Mouse (Mus musculus) kidney, adult 9 months (tissue): ENCODE data around the gene Cdh23.

Experiments used
- DNase-seq: peaks from one replicate; pipeline ENCODE4 v3.0.0; 2022

Cdh23 gene

DNA sequence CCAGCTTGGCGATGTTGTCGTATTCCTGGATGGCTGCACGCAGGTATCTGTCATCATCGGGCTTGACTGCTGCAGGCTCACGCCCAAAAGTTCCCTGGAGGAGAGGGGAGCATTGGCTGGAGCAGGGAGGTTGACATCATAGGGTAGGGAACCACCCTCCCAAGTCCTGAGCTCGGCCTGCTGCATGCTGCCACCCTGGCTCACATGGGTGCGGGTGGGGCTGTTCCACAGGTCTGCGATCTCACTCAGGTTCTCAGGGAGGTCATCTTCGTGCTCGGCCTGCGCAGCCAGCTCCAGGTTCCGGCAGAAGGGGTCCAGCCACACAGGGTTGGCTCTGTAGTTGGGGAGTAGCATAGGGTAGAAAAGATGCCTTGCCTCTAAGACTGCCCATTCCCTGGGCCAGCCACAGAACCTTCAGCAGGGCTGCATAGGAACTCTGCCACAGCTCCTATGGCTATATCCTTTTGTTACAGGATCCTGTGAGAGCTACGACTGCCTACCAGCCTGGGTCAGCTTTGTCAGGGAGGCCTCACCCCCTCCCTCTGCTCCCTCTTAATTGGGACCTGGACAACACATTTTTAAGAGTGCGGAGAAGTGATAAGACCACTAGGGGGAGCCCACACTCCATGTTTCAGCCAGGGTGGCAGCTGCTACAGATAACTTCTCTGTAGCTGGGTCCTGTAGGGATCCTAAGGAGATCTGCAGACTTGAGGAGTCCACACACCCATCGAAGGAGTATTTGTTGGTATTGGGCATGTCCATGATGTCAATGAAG is 391.2 kb downstream of the Cdh23 start:
- DNase-seq: peak; percentile 79

DNA sequence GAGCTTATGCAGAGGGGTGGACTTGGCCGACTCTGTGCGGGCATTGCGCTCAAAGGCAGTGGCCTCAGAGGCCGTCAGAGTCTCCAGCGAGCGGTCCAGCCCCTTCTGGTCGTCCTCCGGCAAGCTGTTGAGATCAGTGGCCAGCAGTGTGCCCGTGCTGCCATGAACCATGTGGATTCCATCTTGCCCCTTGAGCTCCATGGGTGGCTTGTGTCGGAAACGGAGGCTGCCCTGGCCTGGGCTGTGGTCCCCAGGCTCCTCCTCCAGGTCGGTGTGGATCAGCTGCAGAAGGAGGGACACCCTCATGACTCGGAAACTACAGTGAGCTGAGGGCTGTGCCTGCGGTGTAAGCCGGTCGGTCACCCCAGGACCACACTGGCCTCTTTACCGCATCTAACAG is 392.9 kb downstream of the Cdh23 start:
- DNase-seq: no peak

DNA sequence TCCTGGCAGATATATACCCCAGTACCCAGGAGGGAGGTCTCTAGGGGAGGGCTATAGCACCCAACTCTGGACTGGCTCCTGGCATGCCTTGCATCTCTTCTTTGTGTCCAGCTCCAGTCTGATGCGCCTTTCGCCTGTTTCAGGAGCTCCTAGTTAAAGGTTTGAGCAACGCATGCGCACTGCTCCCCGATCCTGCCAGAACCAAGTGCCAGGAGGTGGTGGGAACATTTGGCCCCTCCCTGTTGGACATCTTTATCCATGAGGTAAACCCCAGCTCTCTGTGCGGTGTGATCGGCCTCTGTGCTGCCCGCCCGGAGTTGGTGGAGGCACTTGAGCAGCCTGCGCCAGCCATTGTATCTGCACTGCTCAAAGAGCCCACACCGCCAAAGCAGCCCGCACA is 396.7 kb downstream of the Cdh23 start:
- DNase-seq: no peak

DNA sequence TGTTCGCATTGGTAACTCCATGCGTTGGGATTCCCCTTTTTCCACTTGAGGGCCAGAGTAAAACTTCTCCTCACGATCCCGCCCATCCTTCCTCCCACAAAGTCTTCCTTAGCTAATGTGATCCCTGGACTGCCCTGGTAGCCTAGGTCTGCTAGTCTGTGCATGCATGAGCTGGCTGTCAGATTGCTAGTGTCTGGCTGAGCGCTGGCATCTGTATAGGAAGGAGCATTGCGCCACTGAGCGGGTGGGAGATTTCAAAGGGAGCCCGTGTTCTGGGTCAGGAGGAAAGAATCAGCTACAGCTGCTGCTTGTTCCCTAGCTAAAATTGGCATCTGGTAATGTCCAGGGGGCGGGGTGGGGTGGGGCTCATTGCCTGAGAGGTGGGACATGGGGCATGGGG is 400.3 kb downstream of the Cdh23 start:
- DNase-seq: no peak

DNA sequence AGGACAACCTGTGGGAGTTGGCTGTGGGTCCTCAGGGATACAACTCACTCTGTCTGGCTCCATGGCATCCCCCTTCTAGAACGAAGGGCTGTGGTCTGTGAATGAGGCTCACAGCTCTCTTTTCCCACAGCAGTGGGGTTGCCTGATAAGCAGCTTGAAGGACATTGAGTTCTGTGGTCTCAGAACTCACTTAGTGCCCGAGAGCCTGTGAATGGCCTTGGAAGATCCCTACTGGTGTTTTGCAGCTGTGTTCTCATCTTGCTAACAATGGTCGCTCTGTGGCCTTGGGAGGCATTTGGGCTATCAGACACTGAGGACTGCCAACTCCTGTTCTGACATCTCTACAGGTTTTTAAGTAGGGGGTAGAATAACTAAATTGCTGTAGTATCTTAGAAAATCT is 400.9 kb downstream of the Cdh23 start:
- no peak for DNase-seq

DNA sequence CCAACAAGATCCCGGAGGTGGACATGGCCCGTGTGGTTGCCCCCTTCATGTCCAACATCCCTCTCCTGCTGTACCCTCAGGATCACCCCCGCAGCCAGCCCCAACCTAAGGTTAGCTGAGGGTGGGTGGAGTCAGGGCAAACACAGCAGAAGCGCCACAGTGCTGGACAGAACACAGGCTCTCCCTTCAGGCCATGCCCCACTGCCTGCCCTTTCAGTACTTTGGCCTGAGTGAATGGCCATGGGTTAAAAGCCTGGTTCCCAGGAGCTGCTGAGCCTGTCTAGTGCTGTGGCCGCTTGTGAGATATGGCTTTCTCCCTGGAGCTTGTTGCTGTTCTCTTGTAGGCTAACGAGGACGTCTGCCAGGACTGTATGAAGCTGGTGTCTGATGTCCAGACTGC is 401.7 kb downstream of the Cdh23 start:
- peak; percentile 72 for DNase-seq

DNA sequence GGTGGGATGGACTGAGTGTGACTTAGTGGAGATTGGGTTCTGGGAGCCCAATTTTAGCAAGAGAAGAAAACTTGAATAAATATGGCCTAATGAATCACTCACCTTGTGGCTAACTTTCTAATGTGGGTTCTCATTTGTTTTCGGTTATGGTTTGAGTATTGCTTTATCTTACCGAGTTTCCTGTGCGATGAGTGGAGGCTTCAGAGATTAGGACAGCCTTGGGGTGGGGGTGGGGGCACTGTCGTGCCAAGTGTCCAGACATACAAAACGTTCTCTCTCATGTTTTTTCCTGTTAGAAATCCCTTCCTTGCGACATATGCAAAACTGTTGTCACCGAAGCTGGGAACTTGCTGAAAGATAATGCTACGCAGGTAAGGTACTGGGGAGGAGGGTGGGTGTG is 404.1 kb downstream of the Cdh23 start:
- DNase-seq: no peak

DNA sequence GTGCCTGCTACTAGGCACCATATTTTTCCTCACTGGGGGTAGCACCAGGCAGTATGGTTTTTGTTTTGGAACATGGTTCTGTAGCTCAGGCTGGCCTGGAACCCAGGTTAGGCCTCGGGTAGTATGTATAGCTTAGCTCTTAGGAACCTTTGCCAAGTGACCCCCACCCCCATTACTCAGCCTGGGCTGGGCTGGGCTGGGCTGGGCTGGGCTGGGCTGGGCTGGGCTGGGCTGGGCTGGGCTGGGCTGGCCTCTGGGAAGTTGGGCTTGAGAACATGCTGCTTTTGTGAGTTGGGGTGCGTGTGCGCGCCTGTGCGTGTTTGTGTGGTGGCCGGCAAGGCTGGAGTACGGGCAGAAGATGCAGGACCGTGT is 405.6 kb downstream of the Cdh23 start:
- no peak for DNase-seq

DNA sequence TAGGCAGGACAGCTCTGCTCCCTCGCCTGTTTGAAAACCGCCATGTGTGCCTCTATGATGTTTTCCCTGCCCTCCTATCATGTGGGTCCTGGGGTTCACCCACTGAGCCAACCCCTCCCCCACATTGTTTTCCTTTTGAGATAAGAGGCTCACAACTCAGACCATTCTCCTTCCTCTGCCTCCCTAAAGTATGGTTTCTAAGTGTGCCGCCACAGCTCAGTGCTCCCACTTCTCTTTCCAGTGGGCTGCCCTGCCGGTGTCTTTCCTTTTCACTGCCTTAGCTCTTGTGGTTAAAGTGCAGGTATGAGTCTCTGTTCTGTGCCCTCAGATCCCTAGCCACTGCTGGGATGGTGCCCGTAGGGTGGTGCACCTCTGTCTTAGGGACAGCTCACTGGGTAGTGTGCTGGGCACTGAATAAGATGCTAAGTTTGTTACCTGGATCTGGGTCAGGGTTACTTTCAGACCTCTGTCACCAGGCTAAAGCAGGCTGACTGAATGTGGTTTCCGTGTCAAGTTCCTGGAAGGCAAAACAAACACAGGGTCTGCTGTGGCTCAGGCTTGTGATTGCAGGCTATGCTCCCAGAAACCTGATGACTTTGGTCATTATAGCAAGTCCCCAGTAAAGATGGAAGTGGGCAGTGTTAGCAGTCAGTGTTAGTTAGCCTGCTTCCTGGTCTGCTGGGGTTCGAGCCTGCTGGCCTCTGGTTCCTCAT is 406.1 kb downstream of the Cdh23 start:
- DNase-seq: no peak

DNA sequence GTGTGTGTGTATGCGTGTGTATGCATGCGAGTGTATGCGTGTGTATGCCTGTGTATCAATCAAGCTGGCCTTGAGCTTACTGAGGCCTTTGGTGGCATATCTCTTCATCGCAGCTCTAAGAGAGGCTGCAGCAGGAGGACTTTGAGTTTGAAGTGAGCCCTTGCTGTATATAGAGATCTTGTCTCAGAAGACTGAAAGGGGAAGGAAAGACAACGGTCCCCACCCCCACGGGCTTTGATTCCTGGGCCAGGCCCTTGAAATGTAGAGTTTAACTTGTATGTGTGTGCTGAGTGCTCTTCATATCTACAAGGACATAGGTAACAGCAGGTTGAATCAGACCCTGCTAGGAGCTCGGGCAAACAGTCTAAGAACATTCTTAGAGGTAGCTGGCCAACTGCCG is 407.1 kb downstream of the Cdh23 start:
- no peak for DNase-seq

DNA sequence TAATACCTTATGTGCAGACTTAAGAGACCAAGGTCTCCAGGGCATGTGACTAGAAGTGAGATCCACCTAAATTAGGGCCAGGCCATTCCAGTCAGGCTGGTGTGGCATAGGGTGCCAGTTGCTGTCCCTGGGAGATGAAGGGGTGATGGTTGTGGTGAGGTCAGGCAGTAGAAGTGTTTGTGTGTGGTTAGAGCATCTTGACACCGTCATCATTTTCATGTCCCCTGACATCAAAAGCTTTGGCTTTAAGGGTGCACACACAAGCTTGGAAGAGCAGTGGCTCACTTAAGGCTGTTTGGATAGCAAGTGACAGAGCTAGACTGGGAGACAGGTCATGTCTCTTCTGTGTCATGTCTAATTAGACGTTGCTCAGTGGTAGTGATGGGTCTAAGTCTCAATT is 408.6 kb downstream of the Cdh23 start:
- no peak for DNase-seq

DNA sequence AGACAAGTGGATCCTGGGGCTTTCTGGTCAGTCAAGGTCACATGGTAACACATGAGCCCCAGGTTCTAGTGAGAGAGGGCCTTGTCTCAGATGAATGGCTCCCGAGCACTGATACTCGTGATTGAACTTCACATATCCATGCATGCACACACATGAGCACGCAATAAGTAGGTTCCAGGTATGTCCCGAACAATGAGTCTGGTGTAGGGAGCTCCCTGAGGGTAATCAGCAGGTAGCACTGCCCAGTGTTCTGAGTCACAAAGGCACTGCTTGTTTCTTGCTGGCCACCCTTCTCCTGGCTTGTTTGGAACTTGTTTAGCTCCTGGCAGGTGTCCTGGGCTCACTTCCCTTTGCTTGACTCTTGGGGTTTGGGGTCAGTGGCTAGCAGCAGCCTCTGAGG is 409.1 kb downstream of the Cdh23 start:
- peak; percentile 54 for DNase-seq

DNA sequence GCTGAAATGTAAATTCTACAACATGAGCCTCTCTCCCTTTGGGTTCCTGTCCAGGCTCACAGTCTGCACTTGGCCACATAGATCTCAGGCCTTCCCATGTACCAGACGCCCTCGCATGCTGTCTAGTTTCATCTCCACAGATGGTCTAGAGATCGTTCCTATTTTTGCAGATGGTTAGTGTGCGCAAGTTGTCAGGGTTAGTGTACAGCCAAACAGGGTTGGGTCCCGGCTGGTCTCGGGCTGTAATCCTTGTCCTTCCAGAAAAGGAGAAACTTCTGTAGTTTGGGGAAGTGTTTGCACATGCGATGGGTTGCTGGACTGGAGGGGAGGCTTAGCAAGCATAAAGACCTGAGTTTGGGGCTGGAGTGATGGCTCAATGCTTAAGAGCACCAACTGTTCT is 409.7 kb downstream of the Cdh23 start:
- DNase-seq: no peak

DNA sequence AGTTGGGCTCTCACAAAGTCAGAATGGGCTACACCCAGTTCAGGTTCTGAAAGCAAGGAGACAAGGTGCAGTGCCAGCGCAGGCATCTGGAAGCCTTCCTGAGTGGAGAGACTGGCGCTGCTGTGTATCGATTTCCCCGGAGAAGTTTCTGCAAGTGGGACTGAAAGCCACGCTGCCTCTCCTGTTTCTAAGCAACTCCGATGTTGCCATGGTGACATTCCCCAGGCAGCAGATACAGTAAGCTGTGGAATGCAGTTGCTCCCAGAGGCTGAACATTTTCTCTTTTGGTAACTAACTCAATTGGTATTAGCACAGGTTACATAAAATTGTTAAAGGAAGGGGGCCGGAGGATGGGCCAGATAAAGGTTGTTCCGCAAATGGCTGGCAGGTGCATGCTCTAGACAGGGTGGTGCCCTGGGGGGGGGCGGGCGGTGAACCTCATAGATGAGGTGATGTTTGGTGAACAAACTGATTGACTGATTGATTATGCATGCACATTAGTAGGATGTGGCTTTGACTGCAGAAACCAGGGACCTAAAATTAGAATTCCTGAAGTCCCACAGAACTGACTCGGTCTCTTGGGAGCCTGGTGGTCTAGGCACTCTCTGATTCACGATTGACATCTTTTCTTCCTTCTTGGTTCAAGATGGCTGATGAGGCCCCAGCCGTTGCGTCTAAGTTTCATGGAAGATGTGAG is 410.5 kb downstream of the Cdh23 start:
- peak; percentile 72 for DNase-seq

DNA sequence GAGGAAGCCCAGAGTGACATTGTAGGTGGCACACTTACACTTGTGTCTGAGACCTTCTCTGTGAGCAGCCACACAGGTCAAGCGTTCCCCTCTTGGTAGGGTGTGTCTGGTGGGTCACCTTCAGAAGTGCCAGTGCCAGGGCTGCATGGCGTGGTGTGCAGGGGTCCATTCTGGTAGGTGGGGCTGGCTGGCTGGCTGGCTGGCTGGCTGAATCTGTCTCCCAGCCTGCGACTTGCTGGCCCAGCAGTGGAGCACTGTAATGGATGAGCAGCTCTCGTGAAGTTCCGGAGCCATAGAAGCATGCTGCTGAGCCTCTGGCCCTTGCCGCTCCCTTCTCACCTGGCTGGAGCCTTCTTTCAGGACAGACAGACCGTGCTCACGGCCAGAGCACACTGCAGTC is 411.1 kb downstream of the Cdh23 start:
- no peak for DNase-seq

DNA sequence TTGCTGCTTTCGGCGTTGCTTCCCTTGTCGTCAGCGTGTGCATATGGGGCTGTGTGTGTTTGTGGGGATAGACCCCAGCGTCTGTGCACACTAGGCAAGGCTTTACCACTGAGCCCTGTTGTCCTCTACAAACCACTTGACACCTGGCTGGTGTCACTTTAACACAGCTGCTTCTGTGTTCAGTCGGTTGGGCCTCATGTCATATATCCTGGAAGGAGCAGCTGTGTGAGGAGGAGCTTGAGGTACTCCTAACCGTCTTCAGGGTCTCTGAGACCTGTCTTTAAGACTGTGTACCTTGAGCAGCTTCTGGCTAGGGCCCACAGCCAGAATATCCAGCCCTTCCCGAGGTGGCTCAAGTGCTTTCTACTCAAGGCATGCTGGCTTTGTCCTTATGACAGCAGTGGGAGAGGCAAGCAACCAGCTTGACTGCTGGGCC is 411.6 kb downstream of the Cdh23 start:
- no peak for DNase-seq

DNA sequence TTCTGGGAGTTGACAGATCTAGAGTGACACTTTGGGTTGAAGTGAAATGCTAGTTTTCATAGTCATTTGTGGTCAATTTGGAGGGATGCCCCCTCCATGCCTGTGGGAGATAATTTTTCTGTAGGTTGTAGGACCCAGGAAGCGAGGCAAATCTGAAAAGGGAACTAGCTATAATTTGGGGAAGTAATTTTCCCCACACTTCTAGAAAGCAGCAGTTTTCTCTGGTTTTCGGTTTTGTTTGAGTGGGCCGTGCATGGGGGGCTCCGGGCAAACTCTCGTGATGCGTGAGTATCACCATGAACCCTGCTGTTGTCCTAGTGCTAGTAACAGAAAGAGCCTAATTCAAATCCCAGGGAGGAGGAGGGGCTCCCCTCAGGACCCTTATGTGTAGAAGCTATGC is 412.0 kb downstream of the Cdh23 start:
- no peak for DNase-seq

DNA sequence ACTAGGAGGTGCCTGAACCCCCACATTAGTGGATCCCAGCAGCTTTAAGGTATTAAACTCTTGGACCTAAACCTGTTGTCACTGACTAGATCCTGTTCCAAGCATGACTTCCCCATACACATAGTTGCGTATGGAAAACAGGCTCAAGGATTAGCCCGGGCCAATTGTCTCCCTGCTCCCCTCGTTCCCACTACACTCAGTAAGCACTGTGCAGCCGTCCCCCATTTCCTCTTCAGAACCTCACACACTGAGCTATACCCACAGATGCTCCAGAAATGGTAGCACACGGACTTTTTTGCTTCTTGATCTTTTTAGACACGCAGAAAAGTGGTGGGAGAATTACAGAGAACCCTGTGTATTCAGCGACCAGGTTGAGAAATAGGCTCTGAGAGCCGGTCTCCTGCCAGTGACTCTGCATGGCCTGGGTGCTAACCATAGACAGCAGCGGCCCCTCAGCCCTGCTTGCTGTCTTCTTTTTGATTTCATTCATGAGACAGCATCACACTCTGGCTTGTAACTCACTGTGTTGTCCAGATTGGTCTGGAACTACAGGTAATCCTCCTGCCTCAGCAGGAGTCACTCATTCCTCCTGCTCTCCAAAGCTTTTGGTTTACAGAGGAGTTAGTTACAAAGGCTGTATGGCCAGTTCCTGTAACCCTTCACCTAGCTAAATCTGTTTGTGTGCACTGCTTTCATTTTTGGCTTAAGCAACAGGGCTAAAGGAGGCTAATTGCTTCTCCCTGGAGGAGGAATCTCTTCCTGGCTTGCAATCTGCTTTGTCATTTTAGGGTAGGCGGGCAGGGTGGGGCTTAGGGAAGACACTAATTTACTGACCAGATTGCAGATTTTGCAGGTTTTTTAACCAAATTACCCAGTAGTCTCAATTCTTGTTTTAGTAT is 413.9 kb downstream of the Cdh23 start:
- DNase-seq: peak; percentile 56

DNA sequence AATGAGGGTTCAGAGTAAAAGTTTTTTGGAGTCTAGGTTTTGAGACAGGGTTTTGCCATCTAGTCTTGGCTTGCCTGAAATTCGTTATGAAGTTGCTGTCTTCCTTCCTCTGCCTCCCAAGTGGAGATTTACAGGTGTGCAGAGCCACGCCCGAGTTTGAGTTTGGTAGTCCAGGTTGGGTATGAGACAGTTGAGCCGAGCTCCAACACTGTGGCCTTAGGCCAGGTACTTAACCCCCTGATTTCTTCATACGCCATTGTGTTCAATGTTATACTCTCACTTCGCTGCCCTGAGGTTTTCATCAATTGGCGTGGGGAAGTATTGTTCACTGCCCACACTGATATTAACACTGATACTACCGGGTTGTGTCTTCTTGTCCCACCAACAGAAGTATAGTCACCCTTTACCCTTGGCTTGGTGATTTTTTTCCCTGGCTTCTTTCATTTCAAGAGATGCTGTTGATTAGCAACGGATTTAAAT is 414.7 kb downstream of the Cdh23 start:
- DNase-seq: no peak

DNA sequence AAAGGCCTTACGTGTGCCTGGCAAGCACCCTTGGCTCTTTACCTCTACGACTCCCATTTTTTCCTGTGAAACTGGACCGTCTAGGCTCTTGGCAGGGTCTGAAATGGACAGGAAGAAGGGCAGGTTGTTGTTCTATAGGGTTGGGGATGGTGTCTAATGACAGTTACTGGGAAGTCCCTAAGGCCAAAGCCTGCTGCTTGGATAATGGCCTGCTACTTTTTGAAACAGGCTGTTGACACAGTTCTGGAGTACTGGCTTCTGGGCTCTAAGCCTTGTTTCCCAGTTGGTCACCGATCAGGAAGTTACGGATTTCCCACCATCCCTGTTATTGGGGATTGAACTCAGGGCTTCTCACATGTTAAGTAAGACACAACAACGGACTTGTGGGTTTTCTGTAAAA is 415.9 kb downstream of the Cdh23 start:
- DNase-seq: no peak

DNA sequence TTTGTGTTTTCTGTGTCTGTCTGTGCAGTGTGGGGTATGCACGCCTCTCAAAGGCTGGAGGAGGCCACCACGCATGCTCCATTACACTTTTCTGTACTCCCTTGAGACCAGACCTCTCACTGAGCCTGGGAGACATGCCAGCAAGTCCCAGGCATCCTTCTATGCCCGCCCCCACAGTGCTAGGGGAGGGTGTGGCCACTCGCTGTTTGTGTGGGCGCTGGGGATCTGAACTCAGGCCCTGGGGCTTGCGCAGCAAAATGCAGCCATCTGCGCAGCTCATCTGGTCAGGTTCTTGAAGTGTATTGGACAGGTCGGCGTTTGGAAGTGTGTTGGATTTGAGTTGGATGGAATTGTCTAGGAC is 416.4 kb downstream of the Cdh23 start:
- peak; percentile 81 for DNase-seq

DNA sequence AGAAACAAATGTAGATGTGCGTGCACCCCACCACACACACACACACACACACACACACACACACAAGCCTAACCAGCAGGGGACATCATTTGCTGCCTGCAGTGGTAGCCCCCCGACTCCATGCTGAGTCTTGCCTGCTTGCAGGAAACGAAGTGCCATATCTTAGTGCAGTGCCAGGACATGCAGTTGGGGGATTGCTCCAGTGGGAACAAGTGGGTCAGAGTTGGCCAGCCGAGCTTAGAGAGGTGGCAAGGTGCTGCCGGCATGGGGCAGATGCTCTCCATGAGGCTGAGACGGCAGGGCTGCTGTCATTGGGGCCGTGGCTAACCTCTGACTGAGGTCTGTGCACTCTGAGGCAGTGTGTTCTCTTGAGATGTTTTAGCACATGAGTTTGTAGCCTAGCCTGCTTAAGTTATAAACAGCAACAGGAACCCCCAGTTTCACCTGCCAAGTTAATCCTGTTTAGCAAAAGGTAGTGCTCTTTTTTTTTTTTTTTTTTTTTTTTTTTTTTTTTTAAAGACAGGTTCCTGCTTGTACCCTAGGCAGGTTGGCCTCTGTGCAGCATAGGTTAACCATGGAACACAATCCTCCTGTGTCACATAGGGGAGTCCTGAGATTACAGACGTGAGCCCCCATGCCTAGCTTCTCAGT is 416.9 kb downstream of the Cdh23 start:
- DNase-seq: no peak
